Mouse (Mus musculus): ENCODE measurements around the gene Lcmt2. TPM values are rescaled to one million over a fixed set of nuclear protein-coding genes. Genes with fewer than 3 reads are reported as not detected.

Lcmt2 gene
- polyA plus RNA-seq (2012; ENCODE audit: insufficient read depth, low replicate concordance): 2.6 and 3.3 TPM in 2 replicates

GRCm38 (mm10) chr2:121140018-121140882 lies at the start of gene Lcmt2, which contains the start of gene Adal:
Lcmt2 (minus strand) TSS chr2:121140653.
Adal (plus strand) TSS chr2:121140428.
- H3K4me1 ChIP-seq: peaks cover 35% of the 10 kb centered on the region
- no peaks in the 10 kb centered on the region for H3K27me3 ChIP-seq (replicated peaks)
- H3K9me3 ChIP-seq: peaks cover 1% of the 10 kb centered on the region; the same call in 1 of the 2 replicates
- peaks cover 38% of the 10 kb centered on the region for H3K36me3 ChIP-seq (replicated peaks; ENCODE audit: low read length)
- TF ChIP-seq GATA1 (IDR thresholded peaks at IDR 0.05; ENCODE audit: borderline replicate concordance, low read length): no peak
- no peak for TF ChIP-seq FLI1 (IDR thresholded peaks at IDR 0.05; ENCODE audit: low read length)
- peak within 1 kb of the TSS; percentile 94 for H3K4me3 ChIP-seq (replicated peaks)

DNA sequence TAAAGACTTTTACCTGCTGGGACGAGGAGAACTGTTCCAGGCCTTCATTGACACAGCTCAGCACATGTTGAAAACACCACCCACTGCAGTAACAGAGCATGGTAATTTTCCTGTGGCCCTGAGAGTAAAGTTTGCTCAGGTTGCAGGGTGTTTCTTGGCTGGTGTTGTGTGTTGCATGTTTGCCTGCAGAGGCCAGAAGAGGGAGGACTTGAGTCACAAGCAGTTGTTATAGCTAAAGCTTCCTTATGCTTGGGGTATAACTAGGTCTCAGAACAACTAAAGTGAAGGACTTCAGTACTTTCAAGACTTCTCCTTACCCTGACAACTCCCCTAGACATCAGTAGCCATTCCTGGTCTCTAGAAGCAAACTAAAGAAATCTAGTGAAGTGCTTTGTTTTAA lies 48.1 kb upstream of the Lcmt2 start:
- Histone ChIP-seq H3K4me3 (replicated peaks) (no peak overlapping the region), H3K27me3 (replicated peaks) (no peaks in the 10 kb centered on the region), H3K9me3 (no peaks in the 10 kb centered on the region), H3K4me1 (no peaks in the 10 kb centered on the region), H3K36me3 (replicated peaks; ENCODE audit: low read length) (peaks cover 97% of the 10 kb centered on the region)
- TF ChIP-seq FLI1 (IDR thresholded peaks at IDR 0.05; ENCODE audit: low read length) (no peak), GATA1 (IDR thresholded peaks at IDR 0.05; ENCODE audit: borderline replicate concordance, low read length) (no peak)

- Histone ChIP-seq H3K36me3 (replicated peaks; ENCODE audit: low read length) (peaks cover 96% of the 10 kb centered on the region), H3K27me3 (replicated peaks) (no peaks in the 10 kb centered on the region), H3K9me3 (no peaks in the 10 kb centered on the region), H3K4me3 (replicated peaks) (no peak overlapping the region), H3K4me1 (peaks cover 20% of the 10 kb centered on the region)
- TF ChIP-seq GATA1 (IDR thresholded peaks at IDR 0.05; ENCODE audit: borderline replicate concordance, low read length): no peak
- no peak for TF ChIP-seq FLI1 (IDR thresholded peaks at IDR 0.05; ENCODE audit: low read length)
These were observed 43.7 kb upstream of the Lcmt2 start for GRCm38 (mm10) chr2:121184142-121184541.

DNA sequence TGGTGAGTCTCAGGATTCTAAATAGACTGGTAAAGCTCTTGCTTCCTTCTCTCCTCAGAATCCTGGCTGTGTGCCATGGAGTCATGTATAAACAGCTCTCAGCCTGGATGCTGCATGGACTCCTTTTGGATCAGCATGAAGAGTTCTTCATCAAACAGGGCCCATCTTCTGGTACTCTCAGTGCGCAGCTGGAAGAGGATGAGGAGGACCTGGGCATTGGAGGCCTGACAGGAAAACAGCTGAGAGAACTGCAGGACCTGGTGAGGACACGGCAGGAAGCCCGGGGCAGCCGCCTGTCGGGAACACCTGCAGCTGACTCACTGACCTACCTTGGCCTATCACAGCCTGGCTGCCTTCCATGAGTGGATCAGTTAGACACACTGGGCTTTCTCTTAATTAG lies 43.0 kb upstream of the Lcmt2 start:
- no peaks in the 10 kb centered on the region for H3K9me3 ChIP-seq
- peaks cover 91% of the 10 kb centered on the region for H3K36me3 ChIP-seq (replicated peaks; ENCODE audit: low read length)
- TF ChIP-seq GATA1 (IDR thresholded peaks at IDR 0.05; ENCODE audit: borderline replicate concordance, low read length) (no peak), FLI1 (IDR thresholded peaks at IDR 0.05; ENCODE audit: low read length) (no peak)
- no peaks in the 10 kb centered on the region for H3K27me3 ChIP-seq (replicated peaks)
- H3K4me3 ChIP-seq (replicated peaks): no peak overlapping the region
- peaks cover 24% of the 10 kb centered on the region for H3K4me1 ChIP-seq

DNA sequence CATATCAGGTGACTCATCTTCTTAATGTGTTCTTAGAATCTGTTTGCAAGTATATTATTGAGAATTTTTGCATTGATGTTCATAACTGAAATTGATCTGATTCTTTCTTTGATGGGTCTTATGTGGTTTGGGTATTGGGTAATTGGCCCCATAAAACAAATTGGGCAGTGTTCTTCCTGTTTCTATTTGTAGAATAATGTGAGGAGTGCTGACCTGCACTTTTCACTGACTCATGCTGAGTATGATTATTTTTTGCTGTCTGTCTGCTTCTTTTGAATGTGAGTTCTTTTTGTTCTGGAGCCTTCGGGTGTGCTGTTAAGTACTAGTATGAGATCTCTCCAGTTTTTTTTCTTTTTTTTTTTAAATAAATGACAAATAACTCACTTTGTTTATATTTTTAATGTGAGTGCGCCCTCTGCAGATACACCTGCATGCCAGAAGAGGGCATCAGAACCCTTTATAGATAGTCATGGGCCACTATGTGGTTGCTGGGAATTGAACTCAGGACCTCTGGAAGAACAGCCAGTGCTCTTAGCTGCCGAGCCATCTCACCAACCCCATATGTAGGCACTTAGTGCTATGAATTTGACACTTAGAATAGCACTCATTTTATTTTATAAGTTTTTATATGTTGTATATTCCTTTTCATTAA lies 38.5 kb upstream of the Lcmt2 start:
- H3K4me1 ChIP-seq: peaks cover 39% of the 10 kb centered on the region
- H3K9me3 ChIP-seq: no peaks in the 10 kb centered on the region
- H3K36me3 ChIP-seq (replicated peaks; ENCODE audit: low read length): peaks cover 92% of the 10 kb centered on the region
- TF ChIP-seq FLI1 (IDR thresholded peaks at IDR 0.05; ENCODE audit: low read length): no peak
- TF ChIP-seq GATA1 (IDR thresholded peaks at IDR 0.05; ENCODE audit: borderline replicate concordance, low read length): no peak
- no peak overlapping the region for H3K4me3 ChIP-seq (replicated peaks)
- no peaks in the 10 kb centered on the region for H3K27me3 ChIP-seq (replicated peaks)

GRCm38 (mm10) chr2:121170980-121171742 lies 30.7 kb upstream of the Lcmt2 start, which contains the start of gene Zscan29:
Zscan29 (minus strand) TSS chr2:121171125.
- H3K4me1 ChIP-seq: peaks cover 36% of the 10 kb centered on the region
- H3K27me3 ChIP-seq (replicated peaks): no peaks in the 10 kb centered on the region
- H3K36me3 ChIP-seq (replicated peaks; ENCODE audit: low read length): peaks cover 61% of the 10 kb centered on the region
- TF ChIP-seq FLI1 (IDR thresholded peaks at IDR 0.05; ENCODE audit: low read length) (no peak; the same call in 1 of the 2 replicates), GATA1 (IDR thresholded peaks at IDR 0.05; ENCODE audit: borderline replicate concordance, low read length) (no peak)
- peak within 1 kb of the TSS; percentile 93 for H3K4me3 ChIP-seq (replicated peaks)
- no peaks in the 10 kb centered on the region for H3K9me3 ChIP-seq

- no peaks in the 10 kb centered on the region for H3K9me3 ChIP-seq
- H3K36me3 ChIP-seq (replicated peaks; ENCODE audit: low read length): peaks cover 60% of the 10 kb centered on the region
- TF ChIP-seq GATA1 (IDR thresholded peaks at IDR 0.05; ENCODE audit: borderline replicate concordance, low read length): no peak
- TF ChIP-seq FLI1 (IDR thresholded peaks at IDR 0.05; ENCODE audit: low read length): no peak
- H3K27me3 ChIP-seq (replicated peaks): no peaks in the 10 kb centered on the region
- H3K4me1 ChIP-seq: peaks cover 39% of the 10 kb centered on the region
- H3K4me3 ChIP-seq (replicated peaks): peak within 1 kb of the TSS; percentile 93
These were observed 30.1 kb upstream of the Lcmt2 start, which contains the start of gene Tubgcp4 for GRCm38 (mm10) chr2:121170481-121170971. Tubgcp4 (plus strand) TSS chr2:121170654.

DNA sequence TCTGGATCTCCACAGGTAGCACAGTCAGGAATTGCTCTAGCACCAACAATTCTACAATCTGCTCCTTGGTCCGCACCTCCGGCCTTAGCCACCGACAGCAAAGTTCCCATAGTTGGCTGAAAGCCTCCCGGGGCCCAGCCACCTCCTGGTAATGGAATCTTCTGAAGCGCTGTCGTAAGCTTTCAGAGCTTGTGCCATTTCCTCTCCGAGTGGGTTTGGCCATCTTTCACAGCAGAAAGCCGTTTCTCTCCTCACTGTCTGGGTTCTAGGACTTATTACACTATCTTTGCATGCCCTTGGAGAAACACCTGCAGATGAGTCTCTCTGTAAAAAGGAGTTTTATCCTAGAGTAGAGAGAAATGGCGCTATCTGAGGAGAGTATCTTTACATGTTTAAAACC lies 29.4 kb upstream of the Lcmt2 start:
- Histone ChIP-seq H3K4me1 (peaks cover 39% of the 10 kb centered on the region), H3K27me3 (replicated peaks) (no peaks in the 10 kb centered on the region), H3K4me3 (replicated peaks) (peak overlapping the region; percentile 93), H3K9me3 (no peaks in the 10 kb centered on the region), H3K36me3 (replicated peaks; ENCODE audit: low read length) (peaks cover 58% of the 10 kb centered on the region)
- TF ChIP-seq GATA1 (IDR thresholded peaks at IDR 0.05; ENCODE audit: borderline replicate concordance, low read length) (no peak), FLI1 (IDR thresholded peaks at IDR 0.05; ENCODE audit: low read length) (no peak)

GRCm38 (mm10) chr2:121169173-121169572 lies 28.7 kb upstream of the Lcmt2 start:
- no peak for TF ChIP-seq FLI1 (IDR thresholded peaks at IDR 0.05; ENCODE audit: low read length)
- TF ChIP-seq GATA1 (IDR thresholded peaks at IDR 0.05; ENCODE audit: borderline replicate concordance, low read length): no peak
- Histone ChIP-seq H3K4me1 (peaks cover 39% of the 10 kb centered on the region), H3K36me3 (replicated peaks; ENCODE audit: low read length) (peaks cover 58% of the 10 kb centered on the region), H3K4me3 (replicated peaks) (peak overlapping the region; percentile 93), H3K9me3 (no peaks in the 10 kb centered on the region), H3K27me3 (replicated peaks) (no peaks in the 10 kb centered on the region)

Data from megakaryocyte, embryonic 14.5 days (primary cell).